Mouse (Mus musculus) right cerebral cortex, postnatal 10 days (tissue): Measurements from ENCODE around the gene Wdfy3.
"Not testable (repeated sequence)": the region's sequence is repeated elsewhere in the genome, so short reads cannot be mapped to it uniquely, and the experiment has no call there.

Experiments used
- DNase-seq, 2 experiments: peaks; one replicate each; pipeline ENCODE4 v3.0.0; 2021; ENCODE audit warnings: low spot score in 2 of 2

Wdfy3 gene

GRCm38 (mm10) chr5:101948641-101949040, 121.1 kb downstream of the Wdfy3 start:
- DNase-seq = no peak

GRCm38 (mm10) chr5:101945731-101946130, 124.0 kb downstream of the Wdfy3 start:
- DNase-seq = no peak

- DNase-seq = no peak
Measured at GRCm38 (mm10) chr5:101937909-101938596, 131.7 kb downstream of the Wdfy3 start.

GRCm38 (mm10) chr5:101937362-101937761, 132.4 kb downstream of the Wdfy3 start:
- DNase-seq = no peak

GRCm38 (mm10) chr5:101935893-101936292, 133.8 kb downstream of the Wdfy3 start:
- peak; percentile 32 to 56 for DNase-seq

- no peak for DNase-seq
Measured at GRCm38 (mm10) chr5:101934629-101935028, 135.1 kb downstream of the Wdfy3 start.

GRCm38 (mm10) chr5:101932971-101933810, 136.5 kb downstream of the Wdfy3 start:
- DNase-seq = no peak

- no peak for DNase-seq
Measured at GRCm38 (mm10) chr5:101931997-101932396, 137.7 kb downstream of the Wdfy3 start.

- no peak for DNase-seq
Measured at GRCm38 (mm10) chr5:101926311-101926710, 143.4 kb downstream of the Wdfy3 start.

- no peak for DNase-seq
Measured at GRCm38 (mm10) chr5:101923710-101924109, 146.0 kb downstream of the Wdfy3 start.

GRCm38 (mm10) chr5:101919559-101919958, 150.2 kb downstream of the Wdfy3 start:
- peak in 1 of 2 experiments; percentile 20 for DNase-seq

- DNase-seq = no peak
Measured at GRCm38 (mm10) chr5:101909468-101909867, 160.3 kb downstream of the Wdfy3 start.

- DNase-seq = no peak
Measured at GRCm38 (mm10) chr5:101905624-101906023, 164.1 kb downstream of the Wdfy3 start.

GRCm38 (mm10) chr5:101904841-101905240, 164.9 kb downstream of the Wdfy3 start:
- DNase-seq = not testable (repeated sequence)

GRCm38 (mm10) chr5:101902686-101903085, 167.0 kb downstream of the Wdfy3 start:
- no peak for DNase-seq

GRCm38 (mm10) chr5:101899981-101900380, 169.7 kb downstream of the Wdfy3 start:
- no peak for DNase-seq

- DNase-seq = no peak
Measured at GRCm38 (mm10) chr5:101896784-101897183, 172.9 kb downstream of the Wdfy3 start.

- DNase-seq = no peak
Measured at GRCm38 (mm10) chr5:101895717-101896645, 173.7 kb downstream of the Wdfy3 start.

GRCm38 (mm10) chr5:101895119-101895518, 174.6 kb downstream of the Wdfy3 start:
- DNase-seq = no peak

- peak in 1 of 2 experiments; percentile 57 for DNase-seq
Measured at GRCm38 (mm10) chr5:101893820-101894515, 175.8 kb downstream of the Wdfy3 start.
